Mouse (Mus musculus) MEL (cell line): ENCODE data around the gene Auts2. TPM values are rescaled to one million over a fixed set of nuclear protein-coding genes. Genes with fewer than 3 reads are reported as not detected.

Experiments used
- DNase-seq: peaks from one replicate; pipeline ENCODE4 v3.0.0; 2011; ENCODE audit warnings: low read depth, low spot score
- H3K27ac ChIP-seq: 2 replicates; pipeline ENCODE4 v1.5.1; 2012; ENCODE audit warnings: low read depth, mild to moderate bottlenecking, control low read depth, low read length, moderate library complexity; ENCODE audit not compliant: control insufficient read depth
- H3K27me3 ChIP-seq, 2 experiments: fragments of 150-350 bp in 1 of 2; sonication (generic) in 1 of 2; 2 replicates each; pipeline ENCODE4 v1.6.1; 2012; ENCODE audit warnings: low read length in 2 of 2, mild to moderate bottlenecking in 2 of 2, improper control_type of control experiment in 1 of 2, moderate library complexity in 1 of 2; ENCODE audit not compliant: insufficient read depth in 2 of 2, control insufficient read depth in 1 of 2
- H3K36me3 ChIP-seq, 2 experiments: 2 replicates each; pipeline ENCODE4 v1.6.1; 2012 to 2014; ENCODE audit warnings: low read length in 2 of 2, improper control_type of control experiment in 1 of 2, inconsistent platforms in 1 of 2, mild to moderate bottlenecking in 1 of 2; ENCODE audit not compliant: insufficient read depth in 2 of 2, control insufficient read depth in 1 of 2
- H3K4me1 ChIP-seq, 2 experiments: fragments of 150-350 bp in 1 of 2; sonication (generic) in 1 of 2; 2 replicates each; pipeline ENCODE4 v1.6.1; 2012; ENCODE audit warnings: low read length in 2 of 2, improper control_type of control experiment in 1 of 2, mild to moderate bottlenecking in 1 of 2; ENCODE audit not compliant: insufficient read depth in 2 of 2, control insufficient read depth in 1 of 2
- H3K4me3 ChIP-seq, 2 experiments: fragments of 150-350 bp in 1 of 2; sonication (generic) in 1 of 2; 2 replicates each; pipeline ENCODE4 v1.5.1; 2012; ENCODE audit warnings: low read depth in 2 of 2, low read length in 2 of 2, mild to moderate bottlenecking in 2 of 2, moderate library complexity in 2 of 2, control low read depth in 1 of 2, improper control_type of control experiment in 1 of 2; ENCODE audit not compliant: control insufficient read depth in 1 of 2, insufficient read depth in 1 of 2
- H3K79me2 ChIP-seq: 2 replicates; pipeline ENCODE4 v1.6.1; 2012; ENCODE audit warnings: mild to moderate bottlenecking, low read length, moderate library complexity; ENCODE audit not compliant: control insufficient read depth, poor library complexity, insufficient read depth
- H3K9ac ChIP-seq: 2 replicates; pipeline ENCODE4 v1.6.1; 2012; ENCODE audit warnings: low read depth, mild to moderate bottlenecking, control low read depth, low read length, moderate library complexity; ENCODE audit not compliant: control insufficient read depth, poor library complexity, severe bottlenecking
- H3K9me3 ChIP-seq: fragments of 150-350 bp; sonication (generic); replicated peaks from 2 replicates; pipeline ENCODE4 v1.6.1; 2012; ENCODE audit warnings: mild to moderate bottlenecking, low read length, improper control_type of control experiment, moderate library complexity; ENCODE audit not compliant: insufficient read depth
- BHLHE40 ChIP-seq: IDR thresholded peaks from 2 replicates; pipeline ENCODE4 v1.6.1; 2012; ENCODE audit warnings: low read depth, mild to moderate bottlenecking, inconsistent platforms, low read length, improper control_type of control experiment, borderline replicate concordance
- CHD1 ChIP-seq: IDR thresholded peaks from 2 replicates; pipeline ENCODE4 v1.6.1; 2012; ENCODE audit warnings: low read depth, mild to moderate bottlenecking, inconsistent platforms, low read length, improper control_type of control experiment
- E2F4 ChIP-seq: IDR thresholded peaks from 2 replicates; pipeline ENCODE4 v1.6.1; 2011; ENCODE audit warnings: low read depth, low read length, improper control_type of control experiment, borderline replicate concordance
- ELF1 ChIP-seq: IDR thresholded peaks from 2 replicates; pipeline ENCODE4 v1.6.1; 2014; ENCODE audit warnings: low read depth, mild to moderate bottlenecking, inconsistent platforms, low read length, improper control_type of control experiment, moderate library complexity
- EP300 ChIP-seq, 2 experiments: IDR thresholded peaks; 2 replicates each; pipeline ENCODE4 v1.6.1; 2011; ENCODE audit warnings: improper control_type of control experiment in 2 of 2, low read length in 2 of 2, low read depth in 1 of 2, mild to moderate bottlenecking in 1 of 2
- ETS1 ChIP-seq: IDR thresholded peaks from 2 replicates; pipeline ENCODE4 v1.6.1; 2012; ENCODE audit warnings: low read depth, mild to moderate bottlenecking, inconsistent platforms, low read length, improper control_type of control experiment, moderate library complexity
- JUND ChIP-seq: IDR thresholded peaks from 2 replicates; pipeline ENCODE4 v1.6.1; 2011; ENCODE audit warnings: low read depth, mild to moderate bottlenecking, improper control_type of control experiment, low read length
- MAX ChIP-seq: IDR thresholded peaks from 2 replicates; pipeline ENCODE4 v1.6.1; 2011; ENCODE audit warnings: low read length, improper control_type of control experiment
- MYB ChIP-seq: IDR thresholded peaks from 2 replicates; pipeline ENCODE4 v1.6.1; 2011; ENCODE audit warnings: mild to moderate bottlenecking, low read depth, low read length, improper control_type of control experiment
- MYC ChIP-seq: IDR thresholded peaks from 2 replicates; pipeline ENCODE4 v1.6.1; 2011; ENCODE audit warnings: low read depth, mild to moderate bottlenecking, low read length, improper control_type of control experiment, moderate library complexity
- NELFE ChIP-seq: IDR thresholded peaks from 2 replicates; pipeline ENCODE4 v1.6.1; 2011; ENCODE audit warnings: low read depth, low read length, improper control_type of control experiment
- POLR2A ChIP-seq, 2 experiments: IDR thresholded peaks; 2 replicates each; pipeline ENCODE4 v1.6.1; 2011 to 2012; ENCODE audit warnings: low read length in 2 of 2, mild to moderate bottlenecking in 2 of 2, control low read depth in 1 of 2, improper control_type of control experiment in 1 of 2, low read depth in 1 of 2, moderate library complexity in 1 of 2; ENCODE audit not compliant: control insufficient read depth in 1 of 2, insufficient read depth in 1 of 2, poor library complexity in 1 of 2
- POLR2AphosphoS5 ChIP-seq: IDR thresholded peaks from 2 replicates; pipeline ENCODE4 v1.6.1; 2012; ENCODE audit warnings: low read depth, borderline replicate concordance, mild to moderate bottlenecking, inconsistent platforms, low read length, moderate library complexity, mixed read lengths
- TBP ChIP-seq: IDR thresholded peaks from 2 replicates; pipeline ENCODE4 v1.8.0; 2011; ENCODE audit warnings: low read depth, low read length, improper control_type of control experiment
- UBTF ChIP-seq: IDR thresholded peaks from 2 replicates; pipeline ENCODE4 v1.6.1; 2012; ENCODE audit warnings: low read depth, mild to moderate bottlenecking, inconsistent platforms, low read length, improper control_type of control experiment, moderate library complexity, borderline replicate concordance; ENCODE audit not compliant: insufficient read depth
- ZC3H11A ChIP-seq: IDR thresholded peaks from 2 replicates; pipeline ENCODE4 v1.6.1; 2012; ENCODE audit warnings: low read depth, mild to moderate bottlenecking, inconsistent platforms, low read length, improper control_type of control experiment
- ZKSCAN1 ChIP-seq: IDR thresholded peaks from 2 replicates; pipeline ENCODE4 v1.6.1; 2012; ENCODE audit warnings: low read depth, mild to moderate bottlenecking, inconsistent platforms, low read length, improper control_type of control experiment, moderate library complexity
- ZNF384 ChIP-seq: IDR thresholded peaks from 2 replicates; pipeline ENCODE4 v1.6.1; 2012; ENCODE audit warnings: low read depth, mild to moderate bottlenecking, inconsistent platforms, low read length, improper control_type of control experiment
- polyA plus RNA-seq, 2 experiments: library from polyadenylated mRNA; stranded (reverse) in 1 of 2; unstranded in 1 of 2; fragments of >175 nt in 1 of 2; fragments of >200 nt in 1 of 2; gene quantifications; 2 replicates each; pipeline versions ENCODE4 v1.2.1 to v1.2.4; 2012; ENCODE audit warnings: low replicate concordance in 2 of 2, low read depth in 1 of 2; ENCODE audit not compliant: insufficient read length in 2 of 2, insufficient read depth in 1 of 2, missing spikeins in 1 of 2
- total RNA-seq: library from RNA; depleted of rRNA; stranded (reverse); fragments of 300-350 nt; gene quantifications from 2 replicates; pipeline ENCODE4 v1.2.3, GENCODE M21; 2012

Gene Auts2
- total and polyA plus RNA-seq, 3 experiments = not detected

GRCm38 (mm10) chr5:131631038-131631997, 911.8 kb downstream of the Auts2 start:
- TF ChIP-seq POLR2A (IDR thresholded peaks at IDR 0.05; ENCODE audit: control insufficient read depth in 1 of 2, insufficient read depth in 1 of 2, low read depth in 1 of 2, low read length in 2 of 2, poor library complexity in 1 of 2) (no peak), JUND (no peak), ZC3H11A (no peak), EP300 (IDR thresholded peaks at IDR 0.05; ENCODE audit: low read depth in 1 of 2, low read length in 2 of 2) (no peak), MYC (no peak), BHLHE40 (no peak), TBP (no peak), MYB (no peak)
- H3K27me3 ChIP-seq = no peaks in the 10 kb centered on the region
- H3K27ac ChIP-seq = no peak overlapping the region
- H3K79me2 ChIP-seq = no peaks in the 10 kb centered on the region
- DNase-seq = no peak
- no peak overlapping the region for H3K4me3 ChIP-seq
- H3K36me3 ChIP-seq = no peaks in the 10 kb centered on the region
- H3K4me1 ChIP-seq = no peaks in the 10 kb centered on the region
- H3K9ac ChIP-seq = no peak overlapping the region
- H3K9me3 ChIP-seq = no peaks in the 10 kb centered on the region

GRCm38 (mm10) chr5:131630577-131630976, 912.6 kb downstream of the Auts2 start:
- no peak overlapping the region for H3K27ac ChIP-seq
- no peaks in the 10 kb centered on the region for H3K4me1 ChIP-seq
- no peaks in the 10 kb centered on the region for H3K36me3 ChIP-seq
- H3K9me3 ChIP-seq = no peaks in the 10 kb centered on the region
- no peak overlapping the region for H3K4me3 ChIP-seq
- H3K79me2 ChIP-seq = no peaks in the 10 kb centered on the region
- H3K9ac ChIP-seq = no peak overlapping the region
- TF ChIP-seq MYB (no peak), MYC (no peak), ZNF384 (no peak), NELFE (no peak), E2F4 (no peak)
- DNase-seq = no peak
- no peaks in the 10 kb centered on the region for H3K27me3 ChIP-seq

GRCm38 (mm10) chr5:131616113-131616876, 926.8 kb downstream of the Auts2 start:
- Histone ChIP-seq H3K27ac (no peak overlapping the region), H3K4me1 (no peaks in the 10 kb centered on the region), H3K9ac (no peak overlapping the region), H3K79me2 (no peaks in the 10 kb centered on the region), H3K36me3 (no peaks in the 10 kb centered on the region), H3K9me3 (no peaks in the 10 kb centered on the region), H3K4me3 (no peak overlapping the region), H3K27me3 (no peaks in the 10 kb centered on the region)
- TF ChIP-seq ETS1 (no peak), MAX (no peak), POLR2AphosphoS5 (no peak), UBTF (no peak), ELF1 (no peak), POLR2A (IDR thresholded peaks at IDR 0.05; ENCODE audit: control insufficient read depth in 1 of 2, insufficient read depth in 1 of 2, low read depth in 1 of 2, low read length in 2 of 2, poor library complexity in 1 of 2) (no peak), E2F4 (no peak), ZKSCAN1 (no peak), CHD1 (no peak)
- no peak for DNase-seq
